Mouse (Mus musculus) NIH3T3 (cell line): Measurements from ENCODE around the gene Gm21969.

Source experiments
- DNase-seq: peaks from one replicate; pipeline ENCODE4 v3.0.0-alpha.2; 2012; ENCODE audit warnings: low read depth

Gm21969 gene

GRCm38 (mm10) chr4:139661897-139662296, 58.9 kb downstream of the Gm21969 start:
- DNase-seq: no peak

GRCm38 (mm10) chr4:139667632-139668031, 64.6 kb downstream of the Gm21969 start:
- DNase-seq: no peak

GRCm38 (mm10) chr4:139669847-139670246, 66.9 kb downstream of the Gm21969 start:
- DNase-seq: peak; percentile 81

- no peak for DNase-seq
Measured at GRCm38 (mm10) chr4:139675696-139676095, 72.7 kb downstream of the Gm21969 start.

GRCm38 (mm10) chr4:139683728-139684638, 81.0 kb downstream of the Gm21969 start:
- DNase-seq: no peak

- DNase-seq: peak; percentile 61
Measured at GRCm38 (mm10) chr4:139684639-139685017, 81.6 kb downstream of the Gm21969 start.

- no peak for DNase-seq
Measured at GRCm38 (mm10) chr4:139688058-139688457, 85.1 kb downstream of the Gm21969 start.

- DNase-seq: no peak
Measured at GRCm38 (mm10) chr4:139689627-139690269, 86.8 kb downstream of the Gm21969 start.

- DNase-seq: no peak
Measured at GRCm38 (mm10) chr4:139693315-139693714, 90.3 kb downstream of the Gm21969 start.

- no peak for DNase-seq
Measured at GRCm38 (mm10) chr4:139697755-139698154, 94.8 kb downstream of the Gm21969 start.

GRCm38 (mm10) chr4:139698602-139699001, 95.6 kb downstream of the Gm21969 start:
- no peak for DNase-seq

GRCm38 (mm10) chr4:139702914-139703313, 99.9 kb downstream of the Gm21969 start:
- no peak for DNase-seq

- peak; percentile 5 for DNase-seq
Measured at GRCm38 (mm10) chr4:139703468-139703867, 100.5 kb downstream of the Gm21969 start.

GRCm38 (mm10) chr4:139705986-139706385, 103.0 kb downstream of the Gm21969 start:
- DNase-seq: no peak

- DNase-seq: no peak
Measured at GRCm38 (mm10) chr4:139710467-139711334, 107.7 kb downstream of the Gm21969 start.
